ENCODE assay signal across 14 mouse cellular contexts in genomic region chr11:119432706-119433105, GRCm38 (mm10). TPM values are rescaled to one million over a fixed set of nuclear protein-coding genes. Genes with fewer than 3 reads are reported as not detected.
DNase-seq lines count a peak whose midpoint lies in the region; ATAC-seq lines count a peak whose summit lies in the region.
"Had no signal": no experiment of that assay in that cellular context is flagged by ENCODE, and none has a peak within 500 bp of the region (broad histone marks: within the 10 kb centered on the region; RNA-seq: fewer than 3 reads in every experiment).

No protein-coding gene starts in this region.

- H3K4me3 ChIP-seq in liver, embryonic 15.5 days (replicated peaks): no peak overlapping the region
- H3K4me3 ChIP-seq: heart, embryonic 10.5 days; kidney, embryonic 15.5 days; megakaryocyte, embryonic 14.5 days had no signal

- H3K4me1 ChIP-seq in liver, embryonic 15.5 days (replicated peaks): peaks cover 55% of the 10 kb centered on the region

- peak overlapping the region; percentile 48 for H3K27ac ChIP-seq in liver, embryonic 15.5 days (replicated peaks)
- H3K27ac ChIP-seq: heart, embryonic 10.5 days; kidney, embryonic 15.5 days had no signal

- peak; percentile 31; the same call in 1 of the 2 replicates for ATAC-seq in cerebellum, adult (ENCODE audit: insufficient number of reproducible peaks, low FRiP score, low TSS enrichment)
- ATAC-seq in common myeloid progenitor, adult 5-6 weeks (replicated peaks; ENCODE audit: low read depth, poor library complexity, severe bottlenecking): peak; percentile 43
- peak; percentile 78 for ATAC-seq in liver, embryonic 15.5 days (ENCODE audit: insufficient read depth)

- no peaks in the 10 kb centered on the region for H3K9me3 ChIP-seq in liver, embryonic 15.5 days (replicated peaks)
- H3K9me3 ChIP-seq: heart, embryonic 10.5 days; kidney, embryonic 15.5 days; megakaryocyte, embryonic 14.5 days had no signal

- WGBS in liver, embryonic 15.5 days (ENCODE audit: insufficient replicate concordance): 27% methylated on average over 7 of the region's 7 CpGs

- no peak overlapping the region for H3K9ac ChIP-seq in liver, embryonic 15.5 days
- H3K9ac ChIP-seq: kidney, embryonic 15.5 days had no signal

- H3K27me3 ChIP-seq in liver, embryonic 15.5 days: no peaks in the 10 kb centered on the region
- H3K27me3 ChIP-seq: kidney, embryonic 15.5 days had no signal

- DNase-seq in cerebellum, postnatal 4 days (ENCODE audit: low spot score in 2 of 2): no peak
- peak; percentile 64 for DNase-seq in c-Kit-positive CD71-positive TER-119-positive erythroid progenitor cells, embryonic 14.5 days (ENCODE audit: low spot score)
- DNase-seq in frontal cortex, postnatal 10 days (ENCODE audit: low spot score in 2 of 2): no peak
- DNase-seq in right cerebral cortex, adult 18-20 months: no peak
- DNase-seq in adrenal gland, postnatal 10 days: no peak
- DNase-seq: heart, postnatal 36 days; lung, adult 18-20 months; right cerebral cortex, postnatal 25 days had no signal

- peak overlapping the region; percentile 27; the same call in 1 of the 2 replicates for H3K4me2 ChIP-seq in liver, embryonic 15.5 days
- H3K4me2 ChIP-seq: kidney, embryonic 15.5 days had no signal

- peaks cover 85% of the 10 kb centered on the region for H3K36me3 ChIP-seq in liver, embryonic 15.5 days (replicated peaks)

RNA-seq across cellular contexts. Expression of gene Rnf213, which starts 39.8 kb away (rescaled TPM):
- 74.5 and 78.2 TPM in 2 replicates for total RNA-seq in common myeloid progenitor, adult 5-6 weeks (2017)
- polyA plus RNA-seq in liver, embryonic 15.5 days (2015; fragmentation: Nextera tagmentation; extraction: Ambion mirVana): 4.2 TPM in 2 replicates
- total RNA-seq in adrenal gland, postnatal 10 days (2021): 10 to 100 TPM; 19.7 to 29.9 TPM

RNA-seq across cellular contexts. Expression of gene Endov, which starts 58.4 kb away (rescaled TPM):
- total RNA-seq in common myeloid progenitor, adult 5-6 weeks (2017): 5.7 and 14.6 TPM in 2 replicates
- 5.3 and 5.8 TPM in 2 replicates for polyA plus RNA-seq in liver, embryonic 15.5 days (2015; fragmentation: Nextera tagmentation; extraction: Ambion mirVana)
- total RNA-seq in adrenal gland, postnatal 10 days (2021): 10 to 100 TPM; 20.0 to 25.0 TPM
